Mouse (Mus musculus) lung, postnatal 36 days (tissue): ENCODE results near the gene Sestd1.

Source experiments
- DNase-seq: peaks from one replicate; pipeline ENCODE4 v3.0.0; 2022; ENCODE audit warnings: mixed read lengths

Gene Sestd1

DNA sequence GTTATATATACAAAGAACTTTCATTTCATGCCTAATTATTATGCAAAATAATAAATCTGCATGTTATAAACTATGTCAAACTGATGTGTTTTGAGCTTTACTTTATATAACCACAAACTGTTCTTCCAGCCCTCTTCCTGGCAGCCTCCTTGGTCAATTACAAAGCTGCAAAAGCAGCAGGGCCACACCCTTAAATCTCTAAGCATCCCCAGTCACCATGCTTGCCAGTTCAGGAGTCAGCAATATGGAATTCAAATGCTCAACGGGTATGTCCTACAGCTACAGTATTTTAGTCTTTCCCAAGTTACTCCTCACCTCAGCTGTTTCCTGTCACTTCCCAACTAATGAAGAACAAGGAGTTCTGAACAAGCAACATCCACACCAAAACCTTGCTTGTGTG, 10.3 kb downstream of the Sestd1 start:
- no peak for DNase-seq

GRCm38 (mm10) chr2:77268612-77269239, 11.7 kb downstream of the Sestd1 start:
- DNase-seq: no peak

DNA sequence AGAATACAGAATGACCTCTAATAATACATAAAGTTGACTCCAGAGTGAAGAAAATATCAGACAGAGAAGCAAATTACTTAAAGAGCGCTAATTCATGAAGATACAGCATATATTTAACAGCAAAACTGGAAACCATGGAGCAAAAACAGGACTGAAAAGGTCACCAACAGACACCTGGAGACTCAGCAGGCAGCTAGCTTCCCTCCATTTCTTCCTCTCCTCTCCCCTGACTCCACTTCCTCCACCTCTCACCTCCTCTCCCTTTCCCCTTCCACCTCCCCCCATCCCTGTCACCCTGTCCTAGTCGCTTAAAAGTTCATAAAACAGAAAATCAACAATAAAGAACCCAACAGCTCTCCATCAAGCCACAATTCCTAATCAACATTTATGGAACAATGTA, 13.5 kb downstream of the Sestd1 start:
- no peak for DNase-seq

- peak; percentile 15 for DNase-seq
Observed at GRCm38 (mm10) chr2:77266011-77266410, 14.4 kb downstream of the Sestd1 start.

GRCm38 (mm10) chr2:77265301-77265700, 15.1 kb downstream of the Sestd1 start:
- DNase-seq: no peak

- no peak for DNase-seq
Observed at GRCm38 (mm10) chr2:77264550-77264949, 15.8 kb downstream of the Sestd1 start.

DNA sequence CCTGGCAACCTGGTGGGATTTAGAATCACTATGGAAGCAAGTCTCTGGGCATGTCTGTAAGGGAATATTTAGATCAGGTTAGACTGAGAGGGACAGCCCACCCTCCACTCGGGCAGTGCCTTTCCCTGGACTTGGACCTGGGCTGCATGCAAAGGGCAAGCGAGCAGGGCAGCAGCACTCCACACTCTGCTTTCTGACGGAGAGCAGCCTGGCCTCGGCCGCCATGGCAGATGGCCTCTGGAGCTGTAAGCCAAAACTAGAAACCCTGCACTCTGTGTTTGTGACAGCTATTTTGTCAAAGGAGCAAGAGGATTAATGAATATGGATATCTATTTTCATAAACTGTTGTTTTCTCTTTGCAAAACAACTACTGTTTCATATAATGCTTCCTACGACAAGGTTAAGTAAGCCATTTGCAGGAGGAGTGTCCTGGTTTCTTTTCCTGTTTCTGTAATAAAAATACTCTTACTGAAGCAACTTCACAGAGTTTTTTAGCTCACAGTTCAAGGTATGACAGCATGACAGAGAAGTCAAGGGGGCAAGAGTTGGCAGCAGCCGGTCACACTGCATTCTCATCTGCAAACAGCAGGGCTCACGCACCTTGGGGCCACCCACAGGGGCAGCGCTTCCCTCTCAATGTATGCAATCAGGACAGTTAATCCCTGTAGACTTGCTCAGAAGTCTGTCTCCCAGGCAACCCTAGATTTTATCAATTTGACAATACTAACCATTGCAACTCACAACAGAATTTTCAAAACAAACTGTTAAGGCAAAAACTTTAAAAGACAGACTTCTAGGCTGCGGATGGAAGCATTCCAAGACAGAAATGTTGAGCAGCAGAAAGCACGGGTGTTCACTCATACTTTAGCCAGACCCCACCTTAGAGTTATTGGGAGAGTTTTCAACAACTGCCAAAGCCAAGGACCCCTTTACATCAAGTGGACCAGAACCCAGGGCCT, 16.6 kb downstream of the Sestd1 start:
- DNase-seq: no peak

DNA sequence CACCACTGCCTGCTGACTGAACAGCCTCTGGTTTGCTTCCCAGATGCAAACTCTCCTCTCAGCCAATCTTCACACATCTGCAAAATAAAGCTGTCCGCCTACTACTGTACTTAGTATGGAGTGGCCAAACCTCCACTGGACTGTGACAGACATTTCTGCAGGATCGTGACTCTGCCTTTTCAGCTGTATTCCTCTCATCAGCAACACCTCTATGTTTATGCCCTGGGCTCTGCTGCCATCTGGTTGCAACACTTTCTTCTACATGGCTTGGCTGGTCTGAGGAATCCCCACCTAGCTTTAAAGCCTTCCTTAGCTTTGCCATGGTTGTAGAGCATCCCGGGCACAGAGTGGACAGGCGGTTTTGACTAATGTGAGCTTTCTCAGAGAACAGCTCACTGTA, 20.3 kb downstream of the Sestd1 start:
- no peak for DNase-seq

DNA sequence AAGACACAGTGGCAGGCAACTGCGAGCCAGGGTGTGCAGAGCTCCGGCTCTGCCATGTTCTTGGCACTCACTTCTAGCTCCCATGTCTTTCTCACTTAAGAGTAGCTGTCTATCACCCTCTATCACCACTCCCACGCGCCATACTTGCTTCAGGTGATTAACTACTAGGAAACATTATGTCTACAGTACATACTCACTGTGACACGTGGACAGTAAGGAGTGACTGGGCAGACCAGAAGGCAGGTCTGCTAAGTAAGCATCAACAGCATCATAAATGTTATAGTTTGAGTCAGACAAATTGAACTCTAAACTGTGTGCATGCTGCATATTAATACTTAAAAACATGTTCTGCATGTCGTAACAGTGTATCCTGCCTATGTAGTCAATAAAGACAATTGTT, 27.2 kb downstream of the Sestd1 start:
- no peak for DNase-seq

DNA sequence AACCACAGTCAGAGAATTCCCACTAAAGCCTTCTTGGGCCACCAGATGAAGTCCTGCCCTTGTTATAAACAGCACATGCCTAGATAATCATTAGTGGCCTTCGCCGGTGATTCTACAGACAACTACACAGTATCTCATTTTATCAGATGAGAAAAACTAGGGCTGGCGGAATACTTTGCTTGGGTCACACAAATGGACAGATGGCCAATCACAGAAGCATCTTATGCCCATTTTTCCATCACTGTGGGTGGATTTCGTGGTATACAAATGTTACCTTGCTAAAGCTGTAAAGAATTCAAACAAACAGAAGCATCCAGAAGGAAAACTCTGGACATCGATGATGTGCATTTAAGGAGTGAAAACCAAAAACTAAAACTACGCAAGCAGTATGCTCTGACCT, 28.7 kb downstream of the Sestd1 start:
- DNase-seq: no peak

DNA sequence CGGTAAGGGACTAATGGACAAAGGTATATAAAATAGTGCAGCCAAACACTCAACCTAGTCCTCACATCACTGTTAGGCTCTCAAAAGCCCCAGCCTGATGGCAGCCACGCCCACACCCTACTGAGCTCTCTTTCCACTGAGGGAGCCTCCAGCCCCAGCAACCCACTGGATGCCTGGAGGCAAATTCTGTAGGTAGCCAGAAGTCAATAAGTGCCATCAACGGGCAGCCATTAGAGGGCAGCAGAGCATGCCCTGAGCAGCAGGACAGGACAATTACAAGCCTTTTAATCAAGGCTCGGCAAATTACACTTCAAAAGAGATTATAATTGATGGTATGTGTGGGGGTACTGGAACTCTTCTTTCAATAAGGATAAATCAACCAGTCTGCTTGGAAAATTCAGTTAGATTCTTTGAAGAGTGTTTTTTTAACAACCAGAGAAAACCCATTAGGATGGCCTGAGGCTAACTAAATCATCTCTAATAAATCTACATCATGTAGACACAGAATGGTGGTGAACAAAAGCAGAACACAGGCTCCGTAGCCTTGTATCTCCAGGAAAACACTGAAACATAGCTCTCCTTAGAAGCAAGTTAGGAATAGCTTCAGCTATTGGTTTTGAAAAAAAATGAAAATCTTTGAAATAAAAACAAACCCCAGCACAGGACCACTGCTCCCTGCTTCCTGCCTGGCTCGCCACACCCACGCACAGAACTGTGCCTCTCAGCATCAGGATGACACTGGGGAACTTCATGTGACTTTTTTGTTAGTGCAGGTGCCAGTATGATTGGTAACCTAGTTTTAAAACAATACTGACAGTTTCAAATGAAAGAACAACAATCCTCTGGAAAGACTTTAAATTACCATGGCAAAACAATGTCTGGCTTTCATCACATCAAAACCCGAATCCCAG, 30.4 kb downstream of the Sestd1 start:
- DNase-seq: peak; percentile 81

GRCm38 (mm10) chr2:77248416-77248815, 32.0 kb downstream of the Sestd1 start:
- no peak for DNase-seq

GRCm38 (mm10) chr2:77247200-77247830, 33.1 kb downstream of the Sestd1 start:
- no peak for DNase-seq

GRCm38 (mm10) chr2:77245806-77246205, 34.6 kb downstream of the Sestd1 start:
- DNase-seq: peak; percentile 7

- no peak for DNase-seq
Observed at GRCm38 (mm10) chr2:77242248-77242647, 38.1 kb downstream of the Sestd1 start.

- no peak for DNase-seq
Observed at GRCm38 (mm10) chr2:77238607-77239006, 41.8 kb downstream of the Sestd1 start.

- no peak for DNase-seq
Observed at GRCm38 (mm10) chr2:77238046-77238445, 42.3 kb downstream of the Sestd1 start.

GRCm38 (mm10) chr2:77236860-77237259, 43.5 kb downstream of the Sestd1 start:
- no peak for DNase-seq

GRCm38 (mm10) chr2:77235896-77236295, 44.5 kb downstream of the Sestd1 start:
- DNase-seq: no peak

DNA sequence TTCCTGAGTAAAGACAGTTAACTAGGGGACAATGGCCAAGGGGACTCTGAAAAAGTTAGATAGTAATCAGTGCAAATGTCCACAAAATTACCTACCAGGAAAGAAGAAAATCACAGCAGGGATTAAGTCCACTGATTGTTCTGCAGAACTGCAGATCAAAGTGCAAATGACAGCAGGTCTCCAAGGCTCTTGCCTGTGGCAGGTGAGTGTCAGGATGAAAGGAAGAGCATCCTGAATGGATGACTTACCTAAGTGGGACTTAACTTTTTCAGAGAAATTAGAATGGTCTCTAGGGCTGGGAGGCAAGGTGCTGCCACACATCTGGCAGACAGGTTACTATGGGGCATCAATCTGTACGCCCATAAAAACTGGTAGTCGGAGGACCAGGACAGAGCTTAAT, 47.8 kb downstream of the Sestd1 start:
- DNase-seq: no peak

DNA sequence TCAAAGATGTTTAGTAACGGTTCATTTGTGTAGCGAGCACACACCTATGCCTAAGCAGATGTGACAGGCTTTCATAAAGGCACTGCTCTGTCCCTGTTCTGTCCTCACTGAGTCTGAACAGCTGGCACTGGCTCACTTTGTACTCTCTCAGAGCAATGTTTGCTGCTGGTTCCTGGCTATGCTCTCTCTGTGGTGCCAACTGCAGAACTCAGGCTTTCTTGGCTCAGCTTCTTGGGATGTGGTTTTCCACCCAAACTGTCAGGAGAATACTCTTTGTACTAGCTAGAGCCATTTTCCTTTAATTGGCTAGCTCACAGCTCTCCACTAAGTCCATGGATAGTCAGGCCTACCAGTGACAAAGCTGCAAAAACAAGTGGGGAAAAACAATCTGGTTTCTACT, 59.4 kb downstream of the Sestd1 start:
- no peak for DNase-seq

- DNase-seq: no peak
Observed at GRCm38 (mm10) chr2:77212885-77213284, 67.5 kb downstream of the Sestd1 start.

GRCm38 (mm10) chr2:77206951-77207350, 73.4 kb downstream of the Sestd1 start:
- no peak for DNase-seq
